Comparison of ENCODE assay signal across 10 mouse cellular contexts in genomic region chr7:101385331-101385733, GRCm38 (mm10). TPM values are rescaled to one million over a fixed set of nuclear protein-coding genes. Genes with fewer than 3 reads are reported as not detected.
DNase-seq lines count a peak whose midpoint lies in the region; ATAC-seq and TF ChIP-seq lines count a peak whose summit lies in the region.
"Had no signal": no experiment of that assay in that cellular context is flagged by ENCODE, and none has a peak within 500 bp of the region (broad histone marks: within the 10 kb centered on the region; RNA-seq: fewer than 3 reads in every experiment).

No protein-coding gene starts in this region.

- peak overlapping the region; percentile 68 for H3K27ac ChIP-seq in kidney, embryonic 14.5 days (ENCODE audit: low read depth, low read length)
- H3K27ac ChIP-seq in embryonic facial prominence, embryonic 14.5 days (replicated peaks; ENCODE audit: low read depth, low read length): no peak overlapping the region
- no peak overlapping the region for H3K27ac ChIP-seq in liver, adult 2 months (replicated peaks; ENCODE audit: insufficient read depth, low read depth, low read length)
- peak overlapping the region; percentile 86 for H3K27ac ChIP-seq in stomach, embryonic 14.5 days (ENCODE audit: low read length)
- H3K27ac ChIP-seq: forebrain, embryonic 12.5 days had no signal

- no peaks in the 10 kb centered on the region for H3K27me3 ChIP-seq in kidney, embryonic 14.5 days (ENCODE audit: control insufficient read depth, insufficient read depth, low read length)
- H3K27me3 ChIP-seq in embryonic facial prominence, embryonic 14.5 days (replicated peaks; ENCODE audit: control insufficient read depth, insufficient read depth, low read length): no peaks in the 10 kb centered on the region
- no peaks in the 10 kb centered on the region for H3K27me3 ChIP-seq in liver, adult 2 months (ENCODE audit: control insufficient read depth, insufficient read depth, low read length)
- no peaks in the 10 kb centered on the region for H3K27me3 ChIP-seq in stomach, embryonic 14.5 days (ENCODE audit: control insufficient read depth, insufficient read depth, low read length)
- H3K27me3 ChIP-seq: forebrain, embryonic 12.5 days had no signal

- H3K36me3 ChIP-seq in kidney, embryonic 14.5 days (ENCODE audit: control insufficient read depth, insufficient read depth, low read length): peaks cover 9% of the 10 kb centered on the region; the same call in 1 of the 2 replicates
- peaks cover 4% of the 10 kb centered on the region; the same call in 1 of the 2 replicates for H3K36me3 ChIP-seq in embryonic facial prominence, embryonic 14.5 days (ENCODE audit: control insufficient read depth, insufficient read depth, low read length)
- H3K36me3 ChIP-seq in liver, adult 2 months (ENCODE audit: control insufficient read depth, insufficient read depth, low read length): peaks cover 9% of the 10 kb centered on the region; the same call in 1 of the 2 replicates
- peaks cover 4% of the 10 kb centered on the region; the same call in 1 of the 2 replicates for H3K36me3 ChIP-seq in stomach, embryonic 14.5 days (ENCODE audit: control insufficient read depth, insufficient read depth, low read length)
- H3K36me3 ChIP-seq: forebrain, embryonic 12.5 days had no signal

- TF ChIP-seq CTCF in liver, adult 2 months (IDR thresholded peaks at IDR 0.05; ENCODE audit: low read depth, low read length): no peak

- 21% methylated on average over 6 of the region's 6 CpGs for WGBS in kidney, embryonic 14.5 days
- WGBS in embryonic facial prominence, embryonic 14.5 days: 40% methylated on average over 5 of the region's 6 CpGs
- 65% methylated on average over 6 of the region's 6 CpGs for WGBS in liver, adult 2 months
- WGBS in stomach, embryonic 14.5 days: 14% methylated on average over 6 of the region's 6 CpGs

- 0 out of 2 replicates have a peak, but pooled peaks have one; percentile 5 for TF ChIP-seq POLR2A in liver, adult 2 months (IDR thresholded peaks at IDR 0.05; ENCODE audit: extremely low read depth, insufficient read depth, low read length)

- 0 out of 2 replicates have a peak overlapping the region, but pooled peaks have one; percentile 0 for H3K4me2 ChIP-seq in kidney, embryonic 14.5 days (replicated peaks; ENCODE audit: low read depth, low read length)
- no peak overlapping the region for H3K4me2 ChIP-seq in embryonic facial prominence, embryonic 14.5 days (ENCODE audit: low read depth, low read length)
- peak overlapping the region; percentile 34 for H3K4me2 ChIP-seq in stomach, embryonic 14.5 days (replicated peaks; ENCODE audit: low read depth, low read length)
- H3K4me2 ChIP-seq: forebrain, embryonic 12.5 days had no signal

- no peak overlapping the region for H3K4me3 ChIP-seq in kidney, embryonic 14.5 days (ENCODE audit: low read length)
- no peak overlapping the region for H3K4me3 ChIP-seq in embryonic facial prominence, embryonic 14.5 days (ENCODE audit: low read depth, low read length)
- H3K4me3 ChIP-seq in liver, adult 2 months (ENCODE audit: insufficient read depth, low read depth, low read length): 0 out of 2 replicates have a peak overlapping the region, but pooled peaks have one; percentile 8
- H3K4me3 ChIP-seq in stomach, embryonic 14.5 days (ENCODE audit: low read depth, low read length): no peak overlapping the region
- H3K4me3 ChIP-seq: forebrain, embryonic 12.5 days had no signal

- ATAC-seq in kidney, embryonic 14.5 days (ENCODE audit: low FRiP score, low TSS enrichment): peak; percentile 56
- ATAC-seq in embryonic facial prominence, embryonic 14.5 days (ENCODE audit: low read depth): 0 out of 2 replicates have a peak, but pooled peaks have one; percentile 16
- peak; percentile 68 for ATAC-seq in stomach, embryonic 14.5 days (ENCODE audit: insufficient number of reproducible peaks, insufficient read depth, low FRiP score, low read depth)
- no peak for ATAC-seq in inflammation-experienced regulatory T-cells, adult 6 months

- H3K9ac ChIP-seq in kidney, embryonic 14.5 days (ENCODE audit: low read depth, low read length): no peak overlapping the region
- H3K9ac ChIP-seq in embryonic facial prominence, embryonic 14.5 days (ENCODE audit: low read depth, low read length): no peak overlapping the region
- H3K9ac ChIP-seq in liver, adult 2 months (ENCODE audit: low read depth, low read length): no peak overlapping the region
- no peak overlapping the region for H3K9ac ChIP-seq in stomach, embryonic 14.5 days (replicated peaks; ENCODE audit: low read depth, low read length)
- H3K9ac ChIP-seq: forebrain, embryonic 12.5 days had no signal

- H3K4me1 ChIP-seq in kidney, embryonic 14.5 days (ENCODE audit: control insufficient read depth, insufficient read depth, low read length): peaks cover 23% of the 10 kb centered on the region
- H3K4me1 ChIP-seq in embryonic facial prominence, embryonic 14.5 days (ENCODE audit: control insufficient read depth, insufficient read depth, low read length): peaks cover 12% of the 10 kb centered on the region
- H3K4me1 ChIP-seq in liver, adult 2 months (ENCODE audit: control insufficient read depth, insufficient read depth, low read length): peaks cover 8% of the 10 kb centered on the region; the same call in 1 of the 2 replicates
- peaks cover 22% of the 10 kb centered on the region for H3K4me1 ChIP-seq in stomach, embryonic 14.5 days (ENCODE audit: control insufficient read depth, insufficient read depth, low read length)

- H3K79me2 ChIP-seq in liver, adult 2 months (ENCODE audit: control insufficient read depth, insufficient read depth, low read length): peaks cover 4% of the 10 kb centered on the region; the same call in 1 of the 2 replicates

- no peaks in the 10 kb centered on the region for H3K9me3 ChIP-seq in kidney, embryonic 14.5 days (ENCODE audit: control insufficient read depth, low read length)
- H3K9me3 ChIP-seq in embryonic facial prominence, embryonic 14.5 days (ENCODE audit: control insufficient read depth, low read length): no peaks in the 10 kb centered on the region
- no peaks in the 10 kb centered on the region for H3K9me3 ChIP-seq in stomach, embryonic 14.5 days (ENCODE audit: control insufficient read depth, low read depth, low read length)
- H3K9me3 ChIP-seq: forebrain, embryonic 12.5 days had no signal

- no peak for DNase-seq in kidney, adult 9 months
- DNase-seq in embryonic facial prominence, embryonic 14.5 days (ENCODE audit: low spot score): no peak
- DNase-seq in liver, adult 2 months (ENCODE audit: extremely low read depth, low read depth, low spot score): peak; percentile 17
- no peak for DNase-seq in cerebellum, postnatal 10 days
- no peak for DNase-seq in thymus, postnatal 0 days (ENCODE audit: low spot score)

RNA-seq across cellular contexts. Expression of gene Gm45837, which starts 25.4 kb away (rescaled TPM):
- polyA plus RNA-seq in kidney, embryonic 14.5 days (2014; fragmentation: Nextera tagmentation; extraction: Ambion mirVana): 10.2 and 13.2 TPM in 2 replicates
- not detected in 2 replicates for polyA plus RNA-seq in embryonic facial prominence, embryonic 14.5 days (2014; fragmentation: Nextera tagmentation; extraction: Ambion mirVana)
- total RNA-seq in liver, adult 2 months (2014; rRNA removed): not detected in 2 replicates
- not detected in 2 replicates for polyA plus RNA-seq in liver, adult 2 months (2012; rRNA removed)
- polyA plus RNA-seq in stomach, embryonic 14.5 days (2014; fragmentation: Nextera tagmentation; extraction: Ambion mirVana): 0.31 and 8.0 TPM in 2 replicates
- 10 to 100 TPM in 2 of 3 experiments, 1 to 10 TPM in 1; 6.7 to 39.0 (median 18.9) TPM for polyA plus RNA-seq in inflammation-experienced regulatory T-cells, adult 6 months (2017; shearing (Covaris generic))
- 1.1 TPM in 1 of 2 replicates, not detected in the other for polyA plus RNA-seq in thymus, postnatal 0 days (2015; fragmentation: Nextera tagmentation; extraction: Ambion mirVana)
- total RNA-seq: ES-E14 had no signal
- polyA plus RNA-seq: forebrain, embryonic 12.5 days had no signal

RNA-seq across cellular contexts. Expression of gene Pde2a, which starts 36.2 kb away (rescaled TPM):
- polyA plus RNA-seq in kidney, embryonic 14.5 days (2014; fragmentation: Nextera tagmentation; extraction: Ambion mirVana): 11.0 and 16.4 TPM in 2 replicates
- 32.1 and 33.0 TPM in 2 replicates for polyA plus RNA-seq in embryonic facial prominence, embryonic 14.5 days (2014; fragmentation: Nextera tagmentation; extraction: Ambion mirVana)
- 11.4 and 13.2 TPM in 2 replicates for total RNA-seq in liver, adult 2 months (2014; rRNA removed)
- 7.7 and 7.9 TPM in 2 replicates for polyA plus RNA-seq in liver, adult 2 months (2012; rRNA removed)
- polyA plus RNA-seq in stomach, embryonic 14.5 days (2014; fragmentation: Nextera tagmentation; extraction: Ambion mirVana): 8.9 and 20.7 TPM in 2 replicates
- polyA plus RNA-seq in inflammation-experienced regulatory T-cells, adult 6 months (2017; shearing (Covaris generic)): 10 to 100 TPM in 2 of 3 experiments, 1 to 10 TPM in 1; 6.1 to 36.2 (median 19.9) TPM
- polyA plus RNA-seq in thymus, postnatal 0 days (2015; fragmentation: Nextera tagmentation; extraction: Ambion mirVana): 5.7 and 7.9 TPM in 2 replicates

RNA-seq across cellular contexts. Expression of gene Arap1, which starts 37.5 kb away (rescaled TPM):
- 70.9 and 92.5 TPM in 2 replicates for polyA plus RNA-seq in kidney, embryonic 14.5 days (2014; fragmentation: Nextera tagmentation; extraction: Ambion mirVana)
- polyA plus RNA-seq in embryonic facial prominence, embryonic 14.5 days (2014; fragmentation: Nextera tagmentation; extraction: Ambion mirVana): 75.5 and 82.3 TPM in 2 replicates
- total RNA-seq in liver, adult 2 months (2014; rRNA removed): 43.8 and 51.0 TPM in 2 replicates
- polyA plus RNA-seq in liver, adult 2 months (2012; rRNA removed): 88.2 and 89.2 TPM in 2 replicates
- 119 and 131 TPM in 2 replicates for polyA plus RNA-seq in stomach, embryonic 14.5 days (2014; fragmentation: Nextera tagmentation; extraction: Ambion mirVana)
- 10 to 100 TPM; 29.0 to 58.0 (median 41.3) TPM for polyA plus RNA-seq in inflammation-experienced regulatory T-cells, adult 6 months (2017; shearing (Covaris generic))
- polyA plus RNA-seq in thymus, postnatal 0 days (2015; fragmentation: Nextera tagmentation; extraction: Ambion mirVana): 31.1 and 34.4 TPM in 2 replicates

Comparison
In these comparisons a context has a peak if more than half of its experiments do, and no peak if none do; other contexts are left out.
1. H3K27ac ChIP-seq: peak in kidney, embryonic 14.5 days (single experiment) and stomach, embryonic 14.5 days (single experiment); none in embryonic facial prominence, embryonic 14.5 days (single experiment) and liver, adult 2 months (single experiment).